Mouse (Mus musculus): ENCODE results near the gene Clstn2. TPM values are rescaled to one million over a fixed set of nuclear protein-coding genes. Genes with fewer than 3 reads are reported as not detected.

The Clstn2 gene
- polyA plus RNA-seq, 1 experiment from 2014 or later: 1.1 TPM

DNA sequence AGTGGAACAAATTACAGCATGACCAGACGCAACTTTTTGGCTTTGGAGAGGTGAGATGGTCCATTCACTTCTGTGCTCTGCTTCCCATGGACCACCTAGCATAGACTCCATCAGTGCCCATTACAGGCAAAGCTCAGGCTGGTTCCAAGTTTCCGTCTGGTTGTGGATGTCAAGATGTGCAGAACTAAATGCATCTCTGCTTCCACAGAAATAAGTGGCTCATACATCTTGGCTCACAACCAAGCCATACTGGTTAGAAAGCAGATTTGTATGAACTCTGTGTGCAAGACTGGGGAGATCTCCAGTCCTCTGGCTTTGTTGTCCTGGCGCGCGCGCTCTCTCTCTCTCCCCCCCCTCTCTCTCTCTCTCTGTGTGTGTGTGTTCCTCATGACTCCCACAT, 537.9 kb downstream of the Clstn2 start:
- WGBS: 91% methylated on average over 6 of the region's 6 CpGs
- Histone ChIP-seq H3K9me3 (ENCODE audit: control insufficient read depth, low read length) (no peaks in the 10 kb centered on the region), H3K36me3 (ENCODE audit: control insufficient read depth, insufficient read depth, low read length) (no peaks in the 10 kb centered on the region), H3K27ac (ENCODE audit: low read depth) (no peak overlapping the region), H3K4me1 (replicated peaks; ENCODE audit: control insufficient read depth, insufficient read depth, low read length) (no peaks in the 10 kb centered on the region), H3K27me3 (replicated peaks; ENCODE audit: control insufficient read depth, insufficient read depth, low read length) (no peaks in the 10 kb centered on the region), H3K9ac (ENCODE audit: low read length) (no peak overlapping the region), H3K4me3 (ENCODE audit: low read depth, low read length) (no peak overlapping the region), H3K4me2 (ENCODE audit: low read length) (no peak overlapping the region)
- DNase-seq (ENCODE audit: low spot score) (no peak), ATAC-seq (replicated peaks; ENCODE audit: low FRiP score, low TSS enrichment, low read depth) (no peak)

DNA sequence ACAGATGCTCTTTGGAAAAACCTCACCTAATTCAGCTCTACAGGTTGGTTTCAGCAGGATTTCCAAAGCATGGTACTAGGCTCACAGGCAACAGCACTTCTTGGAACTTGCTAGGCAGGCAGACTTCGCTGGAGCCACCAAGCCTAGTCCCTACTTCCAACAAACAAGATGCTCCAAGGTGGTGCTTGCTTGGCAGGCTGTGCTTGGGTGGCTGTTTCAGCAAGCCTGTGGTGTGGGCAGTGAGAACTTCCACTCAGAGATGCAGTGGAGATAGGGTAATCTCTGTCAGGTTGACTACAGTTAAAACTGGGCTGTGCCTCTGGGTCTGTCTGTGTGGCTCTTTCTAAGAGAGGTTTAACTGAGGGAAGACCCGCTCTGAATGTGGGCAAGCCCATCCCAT, 541.4 kb downstream of the Clstn2 start:
- H3K4me3 ChIP-seq (ENCODE audit: low read depth, low read length): no peak overlapping the region
- no peaks in the 10 kb centered on the region for H3K36me3 ChIP-seq (ENCODE audit: control insufficient read depth, insufficient read depth, low read length)
- ATAC-seq (replicated peaks; ENCODE audit: low FRiP score, low TSS enrichment, low read depth): no peak
- H3K27ac ChIP-seq (ENCODE audit: low read depth): no peak overlapping the region
- no peaks in the 10 kb centered on the region for H3K4me1 ChIP-seq (replicated peaks; ENCODE audit: control insufficient read depth, insufficient read depth, low read length)
- no peak for DNase-seq (ENCODE audit: low spot score)
- WGBS: 94% methylated on average over 2 of the region's 2 CpGs
- H3K27me3 ChIP-seq (replicated peaks; ENCODE audit: control insufficient read depth, insufficient read depth, low read length): no peaks in the 10 kb centered on the region
- no peak overlapping the region for H3K4me2 ChIP-seq (ENCODE audit: low read length)
- H3K9ac ChIP-seq (ENCODE audit: low read length): no peak overlapping the region
- H3K9me3 ChIP-seq (ENCODE audit: control insufficient read depth, low read length): no peaks in the 10 kb centered on the region

DNA sequence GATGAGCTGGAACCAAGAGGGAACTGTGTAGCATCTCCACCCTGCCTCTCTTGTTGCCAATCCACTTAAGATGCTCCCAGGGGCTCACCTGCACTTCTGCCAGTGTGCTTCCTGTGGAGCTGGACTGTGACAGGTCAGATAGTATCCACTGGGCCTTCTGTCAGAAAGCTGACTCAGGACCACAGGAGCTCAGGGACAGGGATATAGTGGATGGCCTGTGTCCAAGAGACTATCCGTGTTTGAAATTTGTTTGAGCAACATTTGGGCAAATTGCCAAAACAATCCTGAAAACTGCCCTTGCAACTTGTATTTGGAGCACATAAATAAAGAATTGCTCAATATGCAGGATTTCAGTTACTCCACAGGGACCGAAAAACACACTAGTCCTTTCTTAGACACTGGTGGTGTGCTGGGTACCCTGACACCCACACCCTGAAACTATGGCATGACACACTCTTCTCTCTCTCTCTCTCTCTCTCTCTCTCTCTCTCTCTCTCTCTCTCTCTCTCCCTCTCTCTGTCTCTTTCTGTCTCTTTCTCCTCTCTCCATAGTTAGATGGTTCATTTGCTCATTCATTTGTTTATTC, 542.3 kb downstream of the Clstn2 start:
- Histone ChIP-seq H3K4me2 (ENCODE audit: low read length) (no peak overlapping the region), H3K9me3 (ENCODE audit: control insufficient read depth, low read length) (no peaks in the 10 kb centered on the region), H3K4me3 (ENCODE audit: low read depth, low read length) (no peak overlapping the region), H3K27me3 (replicated peaks; ENCODE audit: control insufficient read depth, insufficient read depth, low read length) (no peaks in the 10 kb centered on the region), H3K27ac (ENCODE audit: low read depth) (no peak overlapping the region), H3K4me1 (replicated peaks; ENCODE audit: control insufficient read depth, insufficient read depth, low read length) (no peaks in the 10 kb centered on the region), H3K9ac (ENCODE audit: low read length) (no peak overlapping the region), H3K36me3 (ENCODE audit: control insufficient read depth, insufficient read depth, low read length) (no peaks in the 10 kb centered on the region)
- DNase-seq (ENCODE audit: low spot score) (no peak), ATAC-seq (replicated peaks; ENCODE audit: low FRiP score, low TSS enrichment, low read depth) (no peak)
- WGBS: 46% methylated on average over 2 of the region's 2 CpGs

DNA sequence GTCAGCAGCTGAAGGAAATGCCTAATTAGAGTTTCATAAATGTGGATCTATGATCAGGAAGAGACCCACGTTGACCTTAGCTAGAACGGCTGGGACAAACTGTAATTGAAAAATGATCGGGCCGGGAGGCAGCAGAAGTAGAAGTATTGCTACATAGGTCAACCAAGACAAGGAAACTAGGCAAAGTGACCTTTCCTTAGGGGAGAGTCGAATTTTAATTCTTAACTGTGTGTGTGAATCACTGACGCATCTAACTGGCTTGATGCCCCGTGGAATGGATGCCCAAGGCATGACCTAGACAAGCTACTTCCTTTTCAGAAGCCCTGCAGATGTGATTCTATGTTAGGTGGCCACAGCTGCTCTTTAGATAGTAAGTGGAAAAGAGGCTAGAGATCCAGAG, 546.2 kb downstream of the Clstn2 start:
- no peak for ATAC-seq (replicated peaks; ENCODE audit: low FRiP score, low TSS enrichment, low read depth)
- WGBS: 77% methylated on average over 7 of the region's 7 CpGs

DNA sequence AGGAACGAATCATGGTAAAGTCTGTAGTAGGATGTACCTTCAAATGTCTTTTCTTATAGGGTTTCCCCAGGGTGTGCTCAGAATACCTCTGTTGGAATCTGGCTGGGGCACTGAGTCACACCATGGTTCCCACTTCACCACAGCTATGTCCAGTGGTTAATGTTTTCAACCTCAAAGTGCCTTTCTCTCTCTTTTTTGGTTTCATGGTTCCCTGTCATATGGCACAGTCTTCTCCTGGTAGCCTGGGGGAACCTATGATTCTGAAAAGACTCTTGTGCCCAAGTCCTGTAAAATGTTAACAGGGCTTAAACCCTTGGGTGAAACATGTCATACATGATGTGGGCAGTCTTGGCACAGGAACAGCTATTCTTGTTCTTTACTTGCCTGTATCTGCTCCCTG, 551.8 kb downstream of the Clstn2 start:
- no peaks in the 10 kb centered on the region for H3K36me3 ChIP-seq (ENCODE audit: control insufficient read depth, insufficient read depth, low read length)
- DNase-seq (ENCODE audit: low spot score): no peak
- H3K4me2 ChIP-seq (ENCODE audit: low read length): no peak overlapping the region
- no peaks in the 10 kb centered on the region for H3K27me3 ChIP-seq (replicated peaks; ENCODE audit: control insufficient read depth, insufficient read depth, low read length)
- no peaks in the 10 kb centered on the region for H3K9me3 ChIP-seq (ENCODE audit: control insufficient read depth, low read length)
- H3K4me3 ChIP-seq (ENCODE audit: low read depth, low read length): no peak overlapping the region
- no peak for ATAC-seq (replicated peaks; ENCODE audit: low FRiP score, low TSS enrichment, low read depth)
- no peak overlapping the region for H3K9ac ChIP-seq (ENCODE audit: low read length)
- H3K4me1 ChIP-seq (replicated peaks; ENCODE audit: control insufficient read depth, insufficient read depth, low read length): no peaks in the 10 kb centered on the region
- no peak overlapping the region for H3K27ac ChIP-seq (ENCODE audit: low read depth)
- 73% methylated on average over 1 of the region's 1 CpGs for WGBS

More for the DNA sequence above, 546.2 kb downstream of the Clstn2 start:
- no peaks in the 10 kb centered on the region for H3K9me3 ChIP-seq (ENCODE audit: control insufficient read depth, low read length)
- no peak overlapping the region for H3K9ac ChIP-seq (ENCODE audit: low read length)
- no peaks in the 10 kb centered on the region for H3K27me3 ChIP-seq (replicated peaks; ENCODE audit: control insufficient read depth, insufficient read depth, low read length)
- no peak overlapping the region for H3K4me2 ChIP-seq (ENCODE audit: low read length)
- peak; percentile 24 for DNase-seq (ENCODE audit: low spot score)
- H3K27ac ChIP-seq (ENCODE audit: low read depth): no peak overlapping the region
- H3K4me3 ChIP-seq (ENCODE audit: low read depth, low read length): no peak overlapping the region
- no peaks in the 10 kb centered on the region for H3K36me3 ChIP-seq (ENCODE audit: control insufficient read depth, insufficient read depth, low read length)
- H3K4me1 ChIP-seq (replicated peaks; ENCODE audit: control insufficient read depth, insufficient read depth, low read length): no peaks in the 10 kb centered on the region

DNA sequence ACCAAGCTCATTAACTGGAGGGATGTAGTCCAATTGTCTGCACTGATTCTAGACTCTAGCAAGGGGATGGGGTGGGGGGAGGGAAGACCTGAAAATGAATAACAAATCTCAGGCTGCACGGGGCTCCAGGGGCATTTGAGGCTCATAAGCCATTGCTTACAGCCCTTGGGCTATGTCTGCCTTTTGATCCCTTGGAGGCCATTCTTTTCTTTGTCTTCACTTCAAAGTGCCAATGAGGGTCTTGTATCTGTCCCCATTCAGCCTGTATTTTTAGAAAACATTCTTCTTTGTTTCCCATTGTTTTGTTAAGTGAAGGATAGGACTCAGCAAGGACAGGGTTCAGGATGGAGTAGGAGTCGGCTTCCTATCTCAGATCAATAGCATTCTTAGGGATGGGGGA, 556.0 kb downstream of the Clstn2 start:
- no peak overlapping the region for H3K4me2 ChIP-seq (ENCODE audit: low read length)
- H3K9me3 ChIP-seq (ENCODE audit: control insufficient read depth, low read length): no peaks in the 10 kb centered on the region
- H3K9ac ChIP-seq (ENCODE audit: low read length): no peak overlapping the region
- H3K27me3 ChIP-seq (replicated peaks; ENCODE audit: control insufficient read depth, insufficient read depth, low read length): no peaks in the 10 kb centered on the region
- H3K36me3 ChIP-seq (ENCODE audit: control insufficient read depth, insufficient read depth, low read length): no peaks in the 10 kb centered on the region
- ATAC-seq (replicated peaks; ENCODE audit: low FRiP score, low TSS enrichment, low read depth) (no peak), DNase-seq (ENCODE audit: low spot score) (no peak)
- H3K4me1 ChIP-seq (replicated peaks; ENCODE audit: control insufficient read depth, insufficient read depth, low read length): no peaks in the 10 kb centered on the region
- H3K27ac ChIP-seq (ENCODE audit: low read depth): no peak overlapping the region
- WGBS: 67% methylated on average over 2 of the region's 2 CpGs
- H3K4me3 ChIP-seq (ENCODE audit: low read depth, low read length): no peak overlapping the region

DNA sequence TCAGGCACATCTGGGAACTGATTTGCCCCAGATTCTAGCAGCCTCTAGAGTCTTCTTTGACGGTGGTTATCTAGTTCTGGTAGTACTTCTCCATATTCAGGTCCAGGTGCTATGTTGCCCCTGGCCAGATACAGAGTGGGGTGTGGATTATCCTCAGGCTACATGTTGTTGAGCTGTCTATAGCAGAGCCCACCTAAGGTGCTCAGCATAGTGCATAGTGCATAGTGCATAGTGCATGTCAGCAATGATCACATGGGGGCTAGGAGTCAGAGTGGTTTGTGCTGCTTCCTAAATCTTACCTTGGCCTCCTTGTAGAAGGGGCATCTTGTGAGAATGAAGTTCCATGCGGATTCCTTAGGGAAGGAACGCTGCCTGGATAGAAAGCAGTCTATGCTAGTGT, 556.5 kb downstream of the Clstn2 start:
- H3K4me3 ChIP-seq (ENCODE audit: low read depth, low read length): no peak overlapping the region
- no peaks in the 10 kb centered on the region for H3K4me1 ChIP-seq (replicated peaks; ENCODE audit: control insufficient read depth, insufficient read depth, low read length)
- no peak overlapping the region for H3K9ac ChIP-seq (ENCODE audit: low read length)
- WGBS: 85% methylated on average over 3 of the region's 3 CpGs
- no peak overlapping the region for H3K27ac ChIP-seq (ENCODE audit: low read depth)
- no peak overlapping the region for H3K4me2 ChIP-seq (ENCODE audit: low read length)
- DNase-seq (ENCODE audit: low spot score) (no peak), ATAC-seq (replicated peaks; ENCODE audit: low FRiP score, low TSS enrichment, low read depth) (no peak; the same call in 1 of the 2 replicates)
- H3K9me3 ChIP-seq (ENCODE audit: control insufficient read depth, low read length): no peaks in the 10 kb centered on the region
- H3K36me3 ChIP-seq (ENCODE audit: control insufficient read depth, insufficient read depth, low read length): no peaks in the 10 kb centered on the region
- H3K27me3 ChIP-seq (replicated peaks; ENCODE audit: control insufficient read depth, insufficient read depth, low read length): no peaks in the 10 kb centered on the region

DNA sequence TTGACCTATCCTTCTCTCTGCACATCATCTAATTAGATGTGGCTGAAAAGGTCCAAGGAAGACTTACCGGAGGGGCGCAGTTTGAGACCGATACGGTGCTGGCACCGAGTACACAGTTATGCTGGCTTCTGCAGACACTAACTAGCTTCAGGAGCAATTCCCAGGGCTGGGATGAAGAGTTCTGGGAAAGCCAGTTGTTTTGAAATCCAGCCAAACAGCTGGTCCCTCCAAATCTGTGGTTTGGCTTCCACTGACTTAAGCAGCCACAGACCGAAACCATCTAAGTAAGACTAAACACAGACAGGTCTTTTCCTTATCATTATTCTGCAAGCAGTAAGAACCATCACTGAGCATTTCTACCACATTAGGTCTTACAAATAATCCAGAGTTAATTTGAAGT, 558.1 kb downstream of the Clstn2 start:
- WGBS: 80% methylated on average over 6 of the region's 6 CpGs
- Histone ChIP-seq H3K9ac (ENCODE audit: low read length) (no peak overlapping the region), H3K27me3 (replicated peaks; ENCODE audit: control insufficient read depth, insufficient read depth, low read length) (no peaks in the 10 kb centered on the region), H3K9me3 (ENCODE audit: control insufficient read depth, low read length) (no peaks in the 10 kb centered on the region), H3K4me1 (replicated peaks; ENCODE audit: control insufficient read depth, insufficient read depth, low read length) (no peaks in the 10 kb centered on the region), H3K36me3 (ENCODE audit: control insufficient read depth, insufficient read depth, low read length) (no peaks in the 10 kb centered on the region), H3K4me3 (ENCODE audit: low read depth, low read length) (no peak overlapping the region), H3K27ac (ENCODE audit: low read depth) (no peak overlapping the region), H3K4me2 (ENCODE audit: low read length) (no peak overlapping the region)
- DNase-seq (ENCODE audit: low spot score) (no peak), ATAC-seq (replicated peaks; ENCODE audit: low FRiP score, low TSS enrichment, low read depth) (no peak)

DNA sequence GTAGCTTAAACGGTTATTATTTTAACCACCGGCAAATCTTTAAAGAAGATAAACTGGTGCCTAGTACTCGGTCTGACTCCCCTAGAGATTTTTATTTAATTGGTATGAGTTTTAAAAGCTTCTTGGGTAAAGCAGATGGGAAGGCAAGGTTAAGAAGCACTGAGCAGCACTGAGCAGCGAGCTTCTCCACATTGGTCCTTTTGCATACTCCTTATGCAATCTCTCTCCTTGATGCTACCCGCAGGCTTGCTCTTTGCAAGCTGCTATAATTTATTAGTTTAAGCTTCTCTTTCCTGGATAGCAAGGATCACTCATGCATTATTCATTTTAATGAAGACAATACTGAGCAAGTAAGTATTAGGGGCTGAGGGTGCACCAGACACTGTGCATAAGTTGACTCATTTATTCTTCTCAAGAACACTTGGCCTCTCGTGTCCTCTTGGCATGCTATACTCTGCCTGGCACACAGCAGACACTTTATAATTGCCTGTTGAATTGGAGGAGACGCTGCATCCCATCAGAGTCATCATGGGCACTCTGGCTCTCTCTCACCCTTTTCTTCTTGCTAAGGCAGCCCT, 561.9 kb downstream of the Clstn2 start:
- Histone ChIP-seq H3K4me1 (replicated peaks; ENCODE audit: control insufficient read depth, insufficient read depth, low read length) (no peaks in the 10 kb centered on the region), H3K4me3 (ENCODE audit: low read depth, low read length) (no peak overlapping the region), H3K27me3 (replicated peaks; ENCODE audit: control insufficient read depth, insufficient read depth, low read length) (no peaks in the 10 kb centered on the region), H3K9me3 (ENCODE audit: control insufficient read depth, low read length) (no peaks in the 10 kb centered on the region), H3K9ac (ENCODE audit: low read length) (no peak overlapping the region), H3K4me2 (ENCODE audit: low read length) (no peak overlapping the region), H3K27ac (ENCODE audit: low read depth) (no peak overlapping the region), H3K36me3 (ENCODE audit: control insufficient read depth, insufficient read depth, low read length) (no peaks in the 10 kb centered on the region)
- DNase-seq (ENCODE audit: low spot score) (no peak), ATAC-seq (replicated peaks; ENCODE audit: low FRiP score, low TSS enrichment, low read depth) (no peak)
- WGBS: 83% methylated on average over 7 of the region's 7 CpGs
